Mouse (Mus musculus) ZHBTc4 (cell line): ENCODE results near the gene Gm9857.

ENCODE experiments used
- DNase-seq: peaks from one replicate; pipeline ENCODE4 v3.0.0-alpha.2; 2011; ENCODE audit warnings: low read depth, low spot score

Gm9857 gene

DNA sequence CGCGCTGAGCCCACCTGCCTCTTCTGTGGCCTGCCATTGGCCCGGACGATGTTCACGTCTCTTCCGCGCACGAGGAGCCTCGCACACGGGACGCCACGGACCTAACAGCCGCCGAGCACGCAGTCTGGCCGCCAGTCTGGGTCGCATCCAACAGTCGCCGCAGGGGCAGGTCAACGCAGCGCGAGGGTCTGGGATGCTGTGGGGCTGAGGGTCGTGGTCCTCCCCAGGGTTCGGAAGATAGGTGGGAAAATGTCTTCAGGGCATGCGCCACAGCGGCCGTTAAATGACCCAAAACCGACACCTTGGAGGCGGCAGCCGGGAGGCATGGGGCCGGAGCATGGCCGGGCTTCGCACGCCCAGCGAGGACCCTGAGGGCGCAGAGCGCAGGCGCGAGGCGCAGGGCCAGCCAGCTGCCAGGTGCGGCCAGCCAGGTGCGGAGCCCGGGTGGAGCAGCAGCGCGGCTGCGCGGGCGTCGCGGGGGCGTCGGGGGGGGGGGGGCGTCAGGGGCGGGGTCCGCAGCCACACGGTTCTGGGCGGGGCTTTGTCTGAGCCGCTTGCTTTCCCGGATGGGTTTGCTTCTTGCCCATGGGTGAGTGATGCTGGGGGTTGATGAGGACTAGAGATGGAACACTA, at the start of gene Gm9857:
Gm9857 (minus strand) TSS at position 445 of the 633 bp plus-strand sequence.
- peak; percentile 77 for DNase-seq

- no peak for DNase-seq
These were observed 46.9 kb upstream of the Gm9857 start for GRCm38 (mm10) chr3:108987009-108987659.

- no peak for DNase-seq
These were observed 46.3 kb upstream of the Gm9857 start for GRCm38 (mm10) chr3:108986534-108986933.

- DNase-seq: no peak
These were observed 43.7 kb upstream of the Gm9857 start for GRCm38 (mm10) chr3:108983989-108984388.

GRCm38 (mm10) chr3:108981946-108982345, 41.7 kb upstream of the Gm9857 start:
- DNase-seq: no peak

- DNase-seq: peak; percentile 78
These were observed 37.2 kb upstream of the Gm9857 start for GRCm38 (mm10) chr3:108977340-108978030.

DNA sequence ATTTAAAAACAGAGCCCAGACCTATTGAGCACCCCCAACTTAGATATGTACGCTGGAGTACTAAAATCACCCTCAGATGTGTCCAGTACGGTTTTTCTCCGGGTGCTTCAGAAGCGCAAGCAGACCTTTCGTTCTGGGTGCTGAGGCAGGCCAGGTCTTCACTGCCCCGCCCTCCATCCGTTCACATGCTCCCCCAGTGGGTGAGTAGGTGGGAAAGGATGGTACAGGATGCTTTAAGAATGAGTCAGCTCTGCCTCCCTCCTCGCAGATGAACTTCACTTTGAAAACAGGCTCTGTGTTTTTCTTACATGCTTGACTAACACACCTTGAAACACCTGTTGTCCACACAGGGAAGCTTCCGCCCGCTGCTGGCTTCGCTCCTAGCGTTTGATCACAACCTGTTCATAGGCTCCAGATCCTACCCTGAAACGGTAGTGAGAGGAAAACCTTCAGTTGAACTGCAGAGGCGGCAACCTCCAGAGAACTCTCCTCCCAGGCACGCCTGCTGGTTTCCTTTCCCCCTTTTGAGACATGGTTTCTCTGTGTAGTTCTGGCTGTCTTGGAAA, 34.8 kb upstream of the Gm9857 start:
- no peak for DNase-seq

DNA sequence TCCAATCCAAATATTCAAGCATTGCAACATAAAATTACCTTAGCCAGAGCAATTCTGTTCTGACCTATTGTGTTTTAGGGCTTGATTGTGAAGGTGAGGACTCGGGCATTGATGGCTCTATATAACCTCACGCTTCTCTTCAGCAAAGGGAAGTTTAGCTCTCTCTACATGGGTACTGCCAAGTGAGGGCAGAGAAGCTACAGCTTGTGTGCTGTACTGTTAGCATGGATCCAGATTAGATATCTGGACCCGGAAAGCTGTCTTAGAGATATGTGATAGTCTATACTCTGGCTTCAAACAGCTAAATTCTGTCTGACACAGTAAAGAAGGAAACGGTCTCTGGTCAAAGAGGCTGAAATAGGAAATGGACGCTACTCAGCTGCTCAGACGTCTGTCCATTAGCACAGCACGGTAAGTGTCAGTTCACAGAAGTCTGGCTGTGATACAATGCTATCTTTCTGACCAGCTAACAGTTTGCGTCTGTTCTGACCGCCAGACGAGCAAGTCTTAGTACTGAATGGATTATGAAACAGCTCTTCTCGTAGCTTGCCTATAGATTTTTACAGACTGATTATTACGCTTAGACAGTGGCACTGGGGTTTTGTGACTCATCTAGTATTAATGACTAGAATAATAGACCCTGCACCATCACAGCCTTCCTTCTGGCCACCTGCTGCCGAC, 33.9 kb upstream of the Gm9857 start:
- DNase-seq: no peak

GRCm38 (mm10) chr3:108966051-108966450, 25.8 kb upstream of the Gm9857 start:
- no peak for DNase-seq

- DNase-seq: peak; percentile 80
These were observed 24.3 kb upstream of the Gm9857 start for GRCm38 (mm10) chr3:108964361-108965044.

GRCm38 (mm10) chr3:108963776-108964175, 23.5 kb upstream of the Gm9857 start:
- DNase-seq: no peak

- no peak for DNase-seq
These were observed 23.0 kb upstream of the Gm9857 start for GRCm38 (mm10) chr3:108963278-108963677.

GRCm38 (mm10) chr3:108961655-108962054, 21.4 kb upstream of the Gm9857 start:
- peak; percentile 21 for DNase-seq

DNA sequence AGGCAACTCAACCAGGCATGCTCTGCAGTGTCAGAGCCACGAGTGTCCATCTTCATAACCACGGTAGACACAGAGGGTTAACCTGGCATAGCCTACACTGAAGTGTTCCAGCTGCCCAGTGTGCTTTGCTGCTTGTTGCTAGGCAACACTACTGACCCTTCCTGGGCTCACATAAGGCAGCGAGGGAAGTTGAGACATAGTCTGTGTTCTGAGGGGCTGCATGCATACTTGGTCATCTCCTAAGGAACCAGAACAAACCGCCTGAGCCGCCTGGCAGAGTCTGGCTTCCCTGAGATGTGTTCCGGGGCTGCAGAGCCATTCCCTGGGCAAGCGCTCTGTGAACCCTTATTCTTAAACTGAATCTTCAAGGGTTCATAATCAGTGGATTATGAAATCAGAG, 21.0 kb upstream of the Gm9857 start:
- no peak for DNase-seq

GRCm38 (mm10) chr3:108959680-108960295, 19.5 kb upstream of the Gm9857 start:
- DNase-seq: no peak

GRCm38 (mm10) chr3:108957976-108958375, 17.7 kb upstream of the Gm9857 start:
- no peak for DNase-seq

DNA sequence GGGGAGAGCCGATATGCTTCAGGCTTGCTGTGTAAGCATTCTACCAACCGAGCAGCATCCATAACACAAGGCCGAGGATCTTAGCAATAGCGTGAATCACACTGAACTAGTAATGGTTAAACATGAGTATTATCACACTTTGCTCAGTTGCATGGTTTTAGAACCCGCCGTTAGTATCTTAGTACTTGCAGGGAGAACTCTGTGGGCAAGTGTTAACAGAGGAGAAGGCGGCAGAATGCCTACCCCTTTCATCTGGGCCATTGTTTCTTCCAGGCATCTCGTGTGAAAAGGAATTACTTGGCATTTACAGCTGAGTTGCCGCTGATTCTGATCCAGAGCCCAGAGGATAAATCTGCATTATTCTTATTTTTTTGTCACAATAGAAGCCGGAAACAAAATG, 751 bp upstream of the Gm9857 start:
- DNase-seq: no peak

DNA sequence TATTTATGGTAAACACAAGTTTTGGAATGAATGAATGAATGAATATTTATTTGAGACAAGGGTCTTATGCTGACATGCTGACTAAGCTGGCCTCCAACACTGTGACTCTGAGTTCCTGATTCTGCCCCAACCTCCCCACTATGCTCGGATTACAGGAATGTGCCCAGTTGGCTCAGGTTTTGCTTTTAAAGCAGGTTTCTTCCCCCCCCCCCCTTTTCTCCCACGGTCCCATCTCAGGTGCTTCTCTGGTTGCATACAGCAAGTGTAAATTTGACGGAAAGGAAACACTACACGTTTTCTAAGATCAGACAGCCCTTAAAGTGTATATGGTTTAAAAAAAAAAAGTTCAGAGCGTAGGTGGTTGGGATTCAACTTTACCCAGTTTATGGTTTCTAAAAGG, 672 bp downstream of the Gm9857 start, which contains the start of gene Henmt1:
Henmt1 (plus strand) TSS at position 301 of the 400 bp plus-strand sequence.
- no peak for DNase-seq

- no peak for DNase-seq
These were observed 1.6 kb downstream of the Gm9857 start for GRCm38 (mm10) chr3:108938691-108939090.

- DNase-seq: no peak
These were observed 6.7 kb downstream of the Gm9857 start for GRCm38 (mm10) chr3:108933557-108933956.

- DNase-seq: no peak
These were observed 13.9 kb downstream of the Gm9857 start for GRCm38 (mm10) chr3:108926308-108926707.
